Mouse (Mus musculus): Measurements from ENCODE around the gene Ngf. TPM values are rescaled to one million over a fixed set of nuclear protein-coding genes. Genes with fewer than 3 reads are reported as not detected.

Gene Ngf
- polyA plus RNA-seq (2012; rRNA removed), result 1.0 and 7.6 TPM in 2 replicates

DNA sequence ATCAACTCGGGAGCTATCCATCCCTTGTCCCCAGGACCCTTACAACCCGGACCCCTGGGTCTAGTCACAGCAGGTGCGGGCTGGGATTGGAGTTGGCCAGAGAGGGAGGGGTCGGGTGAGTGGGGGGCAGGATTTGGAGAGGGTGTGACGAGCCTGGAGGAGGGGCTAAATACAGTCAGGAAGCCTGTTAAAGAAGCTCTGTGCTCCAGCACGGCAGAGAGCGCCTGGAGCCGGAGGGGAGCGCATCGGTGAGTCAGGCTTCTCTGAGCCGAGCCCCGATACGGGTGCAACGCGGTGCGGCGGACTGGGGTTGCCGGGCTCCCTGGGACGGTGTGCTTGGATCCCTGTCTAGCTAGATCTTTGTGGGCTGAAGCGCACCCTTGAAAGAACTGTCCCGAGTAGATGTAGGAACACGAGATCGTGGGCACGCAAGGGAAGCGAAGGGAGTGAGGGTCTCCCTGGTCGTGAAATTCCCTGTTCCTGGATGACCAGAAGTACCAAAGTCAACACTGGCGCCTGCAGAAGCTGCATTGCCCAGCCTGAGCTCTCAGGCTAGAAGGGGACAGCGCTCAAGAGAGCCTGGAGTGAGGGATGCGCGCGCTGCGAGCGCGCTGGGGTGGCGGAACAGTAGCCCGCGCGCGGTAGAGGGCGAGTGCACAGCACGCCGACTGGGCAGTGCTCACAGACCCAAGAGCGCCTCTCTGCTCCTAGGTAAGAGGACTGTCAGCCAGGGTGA is at the start of gene Ngf:
Gene Ngf, plus strand, starts transcription at position 207 of the 736 bp plus-strand sequence.

All from central nervous system, embryonic 11.5 days (tissue).